Mouse (Mus musculus): ENCODE measurements around the gene Ppp1r14b.

The Ppp1r14b gene

GRCm38 (mm10) chr19:6933436-6934194, 41.2 kb upstream of the Ppp1r14b start:
- no peaks in the 10 kb centered on the region for H3K36me3 ChIP-seq (ENCODE audit: insufficient read depth, low read length)
- peaks cover 56% of the 10 kb centered on the region for H3K4me1 ChIP-seq (replicated peaks; ENCODE audit: low read depth, low read length)
- no peaks in the 10 kb centered on the region for H3K9me3 ChIP-seq (ENCODE audit: low read length)
- H3K4me3 ChIP-seq (replicated peaks; ENCODE audit: low read length): peak overlapping the region; percentile 77
- H3K27me3 ChIP-seq (ENCODE audit: insufficient read depth, low read length): peaks cover 48% of the 10 kb centered on the region
- no peak for TF ChIP-seq POU5F1 (IDR thresholded peaks at IDR 0.05; ENCODE audit: borderline replicate concordance, low read length)
- TF ChIP-seq CTCF (conservative IDR thresholded peaks at IDR 0.05; ENCODE audit: low read length): no peak
- TF ChIP-seq NANOG (IDR thresholded peaks at IDR 0.05; ENCODE audit: borderline replicate concordance, low read length): no peak

GRCm38 (mm10) chr19:6934195-6934977, 40.4 kb upstream of the Ppp1r14b start, which contains the start of gene Kcnk4:
TSS of gene Kcnk4 (minus strand) at chr19:6934515.
- no peak for TF ChIP-seq NANOG (IDR thresholded peaks at IDR 0.05; ENCODE audit: borderline replicate concordance, low read length)
- H3K9me3 ChIP-seq (ENCODE audit: low read length): no peaks in the 10 kb centered on the region
- peaks cover 45% of the 10 kb centered on the region for H3K27me3 ChIP-seq (ENCODE audit: insufficient read depth, low read length)
- H3K36me3 ChIP-seq (ENCODE audit: insufficient read depth, low read length): no peaks in the 10 kb centered on the region
- H3K4me1 ChIP-seq (replicated peaks; ENCODE audit: low read depth, low read length): peaks cover 51% of the 10 kb centered on the region
- H3K4me3 ChIP-seq (replicated peaks; ENCODE audit: low read length): peak within 1 kb of the TSS; percentile 77

GRCm38 (mm10) chr19:6936299-6936698, 38.5 kb upstream of the Ppp1r14b start:
- TF ChIP-seq NANOG (IDR thresholded peaks at IDR 0.05; ENCODE audit: borderline replicate concordance, low read length) (no peak), CTCF (conservative IDR thresholded peaks at IDR 0.05; ENCODE audit: low read length) (peak; percentile 92)

GRCm38 (mm10) chr19:6937541-6938465, 37.0 kb upstream of the Ppp1r14b start:
- peaks cover 36% of the 10 kb centered on the region for H3K27me3 ChIP-seq (ENCODE audit: insufficient read depth, low read length)
- H3K4me3 ChIP-seq (replicated peaks; ENCODE audit: low read length): no peak overlapping the region
- no peaks in the 10 kb centered on the region for H3K36me3 ChIP-seq (ENCODE audit: insufficient read depth, low read length)
- TF ChIP-seq CTCF (conservative IDR thresholded peaks at IDR 0.05; ENCODE audit: low read length): no peak
- TF ChIP-seq POU5F1 (IDR thresholded peaks at IDR 0.05; ENCODE audit: borderline replicate concordance, low read length): no peak
- no peak for TF ChIP-seq NANOG (IDR thresholded peaks at IDR 0.05; ENCODE audit: borderline replicate concordance, low read length)
- peaks cover 40% of the 10 kb centered on the region for H3K4me1 ChIP-seq (replicated peaks; ENCODE audit: low read depth, low read length)
- no peaks in the 10 kb centered on the region for H3K9me3 ChIP-seq (ENCODE audit: low read length)

More at GRCm38 (mm10) chr19:6936299-6936698, 38.5 kb upstream of the Ppp1r14b start:
- peaks cover 51% of the 10 kb centered on the region for H3K4me1 ChIP-seq (replicated peaks; ENCODE audit: low read depth, low read length)
- no peaks in the 10 kb centered on the region for H3K36me3 ChIP-seq (ENCODE audit: insufficient read depth, low read length)
- H3K9me3 ChIP-seq (ENCODE audit: low read length): no peaks in the 10 kb centered on the region
- no peak overlapping the region for H3K4me3 ChIP-seq (replicated peaks; ENCODE audit: low read length)
- peaks cover 43% of the 10 kb centered on the region for H3K27me3 ChIP-seq (ENCODE audit: insufficient read depth, low read length)

GRCm38 (mm10) chr19:6939106-6940002, 35.4 kb upstream of the Ppp1r14b start:
- no peak overlapping the region for H3K4me3 ChIP-seq (replicated peaks; ENCODE audit: low read length)
- no peak for TF ChIP-seq POU5F1 (IDR thresholded peaks at IDR 0.05; ENCODE audit: borderline replicate concordance, low read length)
- TF ChIP-seq NANOG (IDR thresholded peaks at IDR 0.05; ENCODE audit: borderline replicate concordance, low read length): no peak
- TF ChIP-seq CTCF (conservative IDR thresholded peaks at IDR 0.05; ENCODE audit: low read length): no peak
- peaks cover 4% of the 10 kb centered on the region; the same call in 1 of the 2 replicates for H3K36me3 ChIP-seq (ENCODE audit: insufficient read depth, low read length)
- peaks cover 37% of the 10 kb centered on the region for H3K4me1 ChIP-seq (replicated peaks; ENCODE audit: low read depth, low read length)
- H3K9me3 ChIP-seq (ENCODE audit: low read length): no peaks in the 10 kb centered on the region
- H3K27me3 ChIP-seq (ENCODE audit: insufficient read depth, low read length): peaks cover 20% of the 10 kb centered on the region

- TF ChIP-seq CTCF (conservative IDR thresholded peaks at IDR 0.05; ENCODE audit: low read length): no peak
- TF ChIP-seq NANOG (IDR thresholded peaks at IDR 0.05; ENCODE audit: borderline replicate concordance, low read length): no peak
- peaks cover 14% of the 10 kb centered on the region for H3K36me3 ChIP-seq (ENCODE audit: insufficient read depth, low read length)
- peaks cover 7% of the 10 kb centered on the region for H3K27me3 ChIP-seq (ENCODE audit: insufficient read depth, low read length)
- H3K4me1 ChIP-seq (replicated peaks; ENCODE audit: low read depth, low read length): peaks cover 38% of the 10 kb centered on the region
- H3K9me3 ChIP-seq (ENCODE audit: low read length): no peaks in the 10 kb centered on the region
- H3K4me3 ChIP-seq (replicated peaks; ENCODE audit: low read length): peak overlapping the region; percentile 95
Observed at GRCm38 (mm10) chr19:6940396-6941351, 34.1 kb upstream of the Ppp1r14b start.
